Mouse (Mus musculus) G1E-ER4 (cell line): ENCODE results near the gene Prss8. TPM values are rescaled to one million over a fixed set of nuclear protein-coding genes. Genes with fewer than 3 reads are reported as not detected.

Source experiments
- GATA1 ChIP-seq: IDR thresholded peaks from one replicate; pipeline ENCODE4 v1.8.0; 2012; ENCODE audit warnings: low read length, inconsistent platforms
- polyA plus RNA-seq: library from polyadenylated mRNA; stranded (reverse); fragments of >175 nt; gene quantifications from 2 replicates; pipeline ENCODE4 v1.2.3, GENCODE M21; 2012

Prss8 gene
- polyA plus RNA-seq, 1 experiment = not detected

DNA sequence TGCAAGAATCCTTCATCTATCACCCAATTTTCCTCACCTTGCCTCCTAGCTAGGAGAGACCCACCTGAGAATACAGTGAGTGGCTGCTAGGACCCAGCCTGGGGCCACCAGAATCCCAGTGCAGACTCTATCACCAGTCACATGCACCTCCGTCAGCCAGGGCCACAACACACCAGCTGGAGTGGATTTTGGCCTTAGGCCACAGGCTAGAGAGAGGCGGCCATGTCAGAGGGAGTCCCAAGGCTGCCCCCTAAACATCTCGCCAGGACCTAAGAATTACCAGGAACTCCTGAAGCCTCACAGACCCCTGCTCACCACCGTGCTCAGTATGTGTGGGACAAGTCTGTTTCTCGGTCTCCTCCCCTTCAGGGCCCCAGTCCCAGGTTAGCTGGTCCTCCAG is 4.2 kb upstream of the Prss8 start:
- no peak for TF ChIP-seq GATA1

- TF ChIP-seq GATA1 = no peak
These were observed 2.5 kb upstream of the Prss8 start for GRCm38 (mm10) chr7:127932273-127933031.

DNA sequence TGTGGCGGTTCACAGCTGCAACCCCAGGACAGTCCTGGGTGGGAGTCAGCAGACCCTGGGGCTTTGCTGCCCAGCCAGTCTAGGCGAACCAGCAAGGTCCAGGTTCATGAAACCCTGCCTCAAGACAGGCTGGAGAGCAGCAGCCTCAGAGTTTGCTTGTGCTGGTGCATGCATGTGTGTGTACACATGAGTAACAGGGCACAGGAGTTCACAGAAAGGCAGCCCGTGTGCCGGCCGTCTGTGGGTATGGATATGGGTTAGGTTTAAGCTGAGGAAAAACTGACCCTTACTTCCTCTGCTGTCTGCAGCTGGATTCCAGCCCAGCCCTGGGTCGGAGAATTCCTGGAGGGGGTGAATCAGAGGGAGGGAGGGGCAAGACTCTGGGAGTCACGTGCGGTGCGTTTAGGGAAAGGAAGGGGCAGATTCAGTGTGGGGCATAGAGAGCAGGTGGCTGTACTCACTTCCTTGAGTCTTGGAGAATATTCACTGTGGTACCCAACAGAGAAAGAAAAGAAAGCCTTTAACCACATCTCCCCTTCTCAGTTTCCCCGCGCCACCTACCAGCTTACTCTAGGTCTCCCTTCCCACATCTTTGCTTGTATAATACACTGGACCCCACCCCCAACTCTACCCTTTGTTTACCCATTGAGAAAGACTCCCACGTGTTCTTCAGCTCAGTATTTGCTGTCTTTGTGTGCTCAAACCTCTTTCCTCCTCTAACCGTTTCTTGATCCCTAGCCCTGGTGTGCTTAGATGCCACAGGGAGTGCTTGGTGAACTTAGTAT is 1.6 kb upstream of the Prss8 start:
- TF ChIP-seq GATA1 = no peak

DNA sequence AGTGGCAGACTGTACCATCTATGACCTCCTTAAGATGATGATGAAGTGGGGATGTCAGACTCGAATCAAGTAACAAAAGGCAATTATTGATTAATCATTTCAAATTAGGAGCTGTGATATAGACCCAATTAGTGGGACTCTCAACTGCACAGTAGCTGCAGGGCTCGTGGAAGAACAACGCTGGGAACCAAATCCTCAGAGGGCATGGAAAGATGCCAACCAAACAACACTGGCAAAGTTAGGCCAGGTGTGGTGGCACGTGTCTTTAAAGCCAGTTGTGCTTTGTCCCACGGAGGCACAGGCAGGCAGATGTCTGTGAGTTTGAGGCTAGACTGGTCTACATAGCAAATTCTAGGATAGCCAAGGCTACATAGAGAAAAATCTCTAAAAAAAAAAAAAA is 732 bp upstream of the Prss8 start:
- TF ChIP-seq GATA1 = no peak

DNA sequence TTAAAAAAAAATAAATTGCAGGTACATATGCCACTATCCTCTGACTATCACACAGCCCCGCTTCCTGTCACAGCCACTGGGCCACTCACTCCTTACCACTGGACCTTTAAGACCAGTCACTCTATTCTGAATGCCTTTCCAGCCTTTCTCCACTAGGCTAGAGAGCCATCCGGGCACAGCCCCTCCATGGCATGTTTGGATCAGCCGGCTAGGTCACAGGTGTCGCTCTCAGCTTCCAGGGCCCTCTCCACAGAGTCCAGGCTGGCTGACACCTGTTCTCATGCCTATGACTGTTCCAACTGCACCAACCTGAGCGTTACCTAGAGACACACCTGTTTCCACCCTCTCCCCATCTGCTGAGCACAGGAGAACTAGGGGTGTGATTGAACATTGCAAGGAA is 1.3 kb downstream of the Prss8 start:
- no peak for TF ChIP-seq GATA1

GRCm38 (mm10) chr7:127927726-127928125 is 2.2 kb downstream of the Prss8 start:
- TF ChIP-seq GATA1 = no peak

- no peak for TF ChIP-seq GATA1
These were observed 3.1 kb downstream of the Prss8 start for GRCm38 (mm10) chr7:127926846-127927245.

- no peak for TF ChIP-seq GATA1
These were observed 3.8 kb downstream of the Prss8 start for GRCm38 (mm10) chr7:127926066-127926465.

GRCm38 (mm10) chr7:127925252-127925651 is 4.7 kb downstream of the Prss8 start:
- TF ChIP-seq GATA1 = no peak

- TF ChIP-seq GATA1 = no peak
These were observed 6.2 kb downstream of the Prss8 start for GRCm38 (mm10) chr7:127923714-127924113.

- no peak for TF ChIP-seq GATA1
These were observed 7.2 kb downstream of the Prss8 start for GRCm38 (mm10) chr7:127922451-127923275.

- no peak for TF ChIP-seq GATA1
These were observed 8.4 kb downstream of the Prss8 start for GRCm38 (mm10) chr7:127921516-127921915.

DNA sequence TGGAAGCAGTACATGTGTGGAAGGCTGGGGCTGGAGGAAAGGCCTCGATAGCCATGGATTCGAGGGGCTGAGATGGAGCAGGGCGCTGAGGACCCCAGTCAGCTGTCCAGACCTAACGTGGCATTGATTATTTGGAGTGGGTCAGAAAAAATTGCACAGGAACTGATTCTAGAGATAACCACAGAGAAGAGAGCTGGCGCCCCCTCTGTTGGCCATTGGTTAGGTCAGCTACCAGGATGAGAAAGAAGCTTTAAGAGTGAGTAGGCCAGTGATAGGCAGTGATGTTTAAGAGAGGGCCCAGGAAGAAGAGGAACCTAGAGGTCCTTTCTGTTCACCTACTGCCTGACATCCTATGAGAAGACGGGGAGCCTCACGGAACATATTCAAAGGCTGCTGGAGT is 10.6 kb downstream of the Prss8 start:
- no peak for TF ChIP-seq GATA1

DNA sequence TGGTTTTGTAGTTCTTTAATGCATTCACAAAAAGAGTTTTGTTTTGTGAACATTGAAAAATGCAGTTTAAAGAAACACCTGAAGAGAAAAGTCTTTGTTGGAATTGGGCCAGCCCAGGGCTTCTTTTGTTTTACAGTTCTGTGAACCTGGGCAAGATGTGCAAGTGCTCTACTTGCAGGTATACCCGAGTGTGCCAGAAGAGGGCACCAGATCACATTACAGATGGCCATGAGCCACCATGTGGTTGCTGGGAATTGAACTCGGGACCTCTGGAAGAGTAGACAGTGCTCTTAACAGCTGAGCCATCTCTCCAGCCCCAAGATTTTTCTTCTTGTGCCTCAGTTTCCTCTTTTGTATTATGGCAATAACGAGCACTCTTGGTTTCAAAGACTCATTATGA is 11.7 kb downstream of the Prss8 start:
- TF ChIP-seq GATA1 = no peak

DNA sequence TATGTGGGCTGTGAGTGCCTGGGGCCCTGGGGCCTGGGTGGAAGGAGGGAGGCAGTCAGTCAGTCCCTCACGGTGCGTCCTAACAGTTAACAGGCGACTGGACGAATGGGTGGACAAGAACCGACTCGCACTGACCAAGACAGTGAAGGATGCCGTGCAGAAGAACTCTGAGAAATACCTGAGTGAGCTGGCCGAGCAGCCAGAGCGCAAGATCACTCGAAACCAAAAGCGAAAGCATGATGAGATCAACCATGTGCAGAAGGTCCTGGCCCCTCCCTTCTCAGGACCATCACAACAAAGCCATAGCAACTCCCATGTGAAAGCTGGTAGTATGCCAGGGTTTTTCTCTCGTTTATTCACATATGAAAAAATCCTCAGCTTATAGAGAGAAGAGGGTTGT is 14.6 kb downstream of the Prss8 start:
- no peak for TF ChIP-seq GATA1

- TF ChIP-seq GATA1 = no peak
These were observed 17.0 kb downstream of the Prss8 start for GRCm38 (mm10) chr7:127912938-127913337.
